Mouse (Mus musculus): ENCODE results near the gene Phox2b.

Gene Phox2b

DNA sequence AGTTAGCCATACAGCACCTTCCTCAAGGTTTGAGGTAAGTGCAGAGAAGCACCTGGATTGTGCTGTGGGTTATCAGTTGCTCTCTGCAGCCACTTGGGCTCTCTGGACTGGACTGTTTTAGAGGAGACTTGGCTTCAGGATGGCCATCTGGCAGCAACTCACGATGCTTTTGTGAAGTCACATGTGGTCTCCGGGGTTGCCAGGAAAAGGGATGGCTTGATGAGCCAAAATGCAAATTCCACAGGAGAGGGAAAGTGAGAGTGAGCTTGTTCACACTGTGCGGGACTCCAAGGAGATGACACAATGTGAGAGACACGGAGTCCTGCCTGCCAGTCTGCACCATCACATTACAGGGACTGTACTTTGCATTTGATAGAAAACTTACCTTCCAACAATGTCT is 7.3 kb downstream of the Phox2b start:
- DNase-seq (ENCODE audit: low spot score in 2 of 2), result no peak

DNA sequence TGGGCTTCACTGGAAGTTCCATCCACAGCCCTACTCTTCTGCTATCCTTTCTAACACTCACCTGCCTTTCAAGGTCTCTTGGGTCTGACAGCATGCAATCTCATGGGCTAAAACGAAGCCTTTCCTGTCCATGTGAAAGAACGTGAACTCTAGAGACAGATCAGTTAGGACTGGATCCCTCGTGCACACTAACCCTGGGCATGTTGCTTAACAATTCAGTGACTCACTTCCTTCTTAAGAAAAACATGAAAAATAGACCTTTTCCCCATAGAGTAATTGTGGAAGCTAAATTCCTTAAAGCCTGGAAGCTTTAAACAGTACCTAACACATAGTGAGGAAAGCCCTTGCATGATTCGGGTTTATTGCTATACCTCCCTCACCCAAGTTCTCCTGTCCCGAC is 8.2 kb downstream of the Phox2b start:
- DNase-seq (ENCODE audit: low spot score in 2 of 2), result no peak

DNA sequence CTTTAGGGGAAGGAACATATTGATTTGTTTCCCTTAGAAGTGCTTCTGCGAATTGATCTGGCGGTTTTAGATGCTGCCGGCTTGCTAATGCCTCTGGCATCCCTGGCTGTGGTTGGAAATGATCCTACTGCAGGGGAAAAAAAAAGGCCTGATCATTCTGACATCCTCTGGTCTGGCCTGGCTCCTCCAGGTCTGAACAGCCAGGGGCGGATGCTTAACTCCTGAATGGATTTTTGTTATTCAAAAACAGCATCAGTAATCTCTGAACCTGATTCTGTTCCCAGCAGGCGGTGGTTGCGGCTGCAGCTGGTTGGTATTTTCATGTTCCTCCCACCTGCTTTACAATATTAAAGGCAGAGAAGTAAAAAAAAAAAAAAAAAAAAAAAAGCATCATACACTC is 16.0 kb downstream of the Phox2b start:
- DNase-seq (ENCODE audit: low spot score in 2 of 2), result no peak

DNA sequence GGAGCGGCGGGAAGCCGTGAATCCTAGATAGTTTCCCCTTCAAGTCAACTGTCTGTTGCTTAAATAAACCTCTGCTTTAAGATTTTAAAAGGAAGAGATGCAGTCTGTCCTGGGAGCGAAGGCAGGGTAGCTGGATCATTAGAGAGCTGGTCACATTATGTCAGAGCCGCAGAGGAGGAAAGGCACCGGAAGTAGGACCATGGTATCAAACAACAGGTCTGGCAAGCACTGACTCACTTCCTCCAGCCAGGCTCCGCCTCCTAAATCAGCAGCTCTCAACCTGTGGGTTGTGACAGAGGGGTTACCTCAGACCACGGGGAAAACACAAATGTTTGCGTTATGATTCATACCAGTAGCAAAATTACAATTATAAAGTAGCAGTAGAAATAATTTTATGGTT is 35.5 kb downstream of the Phox2b start:
- no peak for DNase-seq (ENCODE audit: low spot score in 2 of 2)

DNA sequence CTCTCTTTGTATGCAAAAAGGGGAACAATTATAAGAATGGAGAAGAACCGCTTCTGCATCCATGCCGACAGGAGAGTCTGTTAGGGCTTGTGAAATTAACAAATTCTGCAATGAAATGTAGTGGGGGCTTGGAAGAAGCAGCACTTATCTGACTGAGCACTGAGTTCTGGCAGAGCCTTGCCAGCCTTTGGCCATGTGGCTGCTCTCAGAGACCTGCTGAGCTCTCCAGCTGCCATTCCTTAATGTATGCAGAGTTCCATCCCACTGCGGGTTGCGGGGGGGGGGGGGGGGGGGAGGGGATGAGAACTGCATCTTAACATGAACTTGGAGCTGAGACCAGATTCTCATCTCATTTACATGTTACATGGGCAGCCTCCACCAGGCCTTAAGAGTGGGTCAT is 38.6 kb downstream of the Phox2b start:
- no peak for DNase-seq (ENCODE audit: low spot score in 2 of 2)

DNA sequence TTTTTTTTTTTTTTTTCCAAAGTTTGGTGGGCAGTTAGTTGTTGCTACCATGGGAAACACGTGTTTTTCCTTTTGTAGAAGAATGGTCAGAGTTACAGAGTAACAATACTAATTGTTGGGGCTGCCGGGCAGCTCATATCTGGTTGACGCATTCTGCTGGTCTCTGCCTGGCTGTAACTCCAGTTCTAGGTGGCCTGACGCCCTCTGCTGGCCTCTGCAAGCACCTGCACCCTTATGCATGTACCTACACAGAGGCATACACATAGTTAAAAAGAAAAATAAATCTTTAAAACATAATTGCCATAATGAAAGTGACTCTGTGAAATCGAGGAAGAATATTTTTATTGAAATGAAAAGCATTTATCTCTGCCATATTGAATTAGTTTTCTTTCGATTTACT is 41.3 kb downstream of the Phox2b start:
- no peak for DNase-seq (ENCODE audit: low spot score in 2 of 2)

DNA sequence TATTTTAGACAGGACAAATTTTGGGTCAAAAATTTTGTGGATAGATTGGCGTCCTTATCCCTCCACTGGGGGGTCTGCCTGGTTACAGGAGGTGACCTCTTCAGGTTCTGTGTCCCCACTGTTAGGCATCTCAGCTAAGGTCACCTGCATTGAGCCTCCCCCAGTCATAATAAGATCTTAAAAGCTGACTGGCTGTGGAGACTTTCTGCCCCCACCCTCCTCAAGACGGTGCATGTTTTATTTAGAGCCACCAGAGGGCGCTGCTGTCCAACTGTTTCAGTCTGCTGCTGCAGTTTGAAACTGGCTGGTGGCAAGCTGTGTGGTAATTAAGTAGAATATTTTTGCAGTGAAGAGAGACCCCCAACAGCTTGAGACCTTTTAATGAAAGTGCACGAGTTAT is 51.1 kb downstream of the Phox2b start:
- DNase-seq (ENCODE audit: low spot score in 2 of 2), result no peak

Measured in spleen, postnatal 36 days (tissue).